Mouse (Mus musculus): ENCODE results near the gene Ano6.
A peak's percentile ranks its signal among the peaks of the same experiment; 100 is the strongest.

Gene Ano6

GRCm38 (mm10) chr15:95790529-95791071, at the start of gene Ano6:
Gene Ano6 (plus strand): TSS chr15:95790843.
- peak; percentile 94 to 95 for DNase-seq

- DNase-seq: no peak
Measured at GRCm38 (mm10) chr15:95742955-95743354, 47.7 kb upstream of the Ano6 start.

GRCm38 (mm10) chr15:95743856-95744255, 46.8 kb upstream of the Ano6 start:
- no peak for DNase-seq

DNA sequence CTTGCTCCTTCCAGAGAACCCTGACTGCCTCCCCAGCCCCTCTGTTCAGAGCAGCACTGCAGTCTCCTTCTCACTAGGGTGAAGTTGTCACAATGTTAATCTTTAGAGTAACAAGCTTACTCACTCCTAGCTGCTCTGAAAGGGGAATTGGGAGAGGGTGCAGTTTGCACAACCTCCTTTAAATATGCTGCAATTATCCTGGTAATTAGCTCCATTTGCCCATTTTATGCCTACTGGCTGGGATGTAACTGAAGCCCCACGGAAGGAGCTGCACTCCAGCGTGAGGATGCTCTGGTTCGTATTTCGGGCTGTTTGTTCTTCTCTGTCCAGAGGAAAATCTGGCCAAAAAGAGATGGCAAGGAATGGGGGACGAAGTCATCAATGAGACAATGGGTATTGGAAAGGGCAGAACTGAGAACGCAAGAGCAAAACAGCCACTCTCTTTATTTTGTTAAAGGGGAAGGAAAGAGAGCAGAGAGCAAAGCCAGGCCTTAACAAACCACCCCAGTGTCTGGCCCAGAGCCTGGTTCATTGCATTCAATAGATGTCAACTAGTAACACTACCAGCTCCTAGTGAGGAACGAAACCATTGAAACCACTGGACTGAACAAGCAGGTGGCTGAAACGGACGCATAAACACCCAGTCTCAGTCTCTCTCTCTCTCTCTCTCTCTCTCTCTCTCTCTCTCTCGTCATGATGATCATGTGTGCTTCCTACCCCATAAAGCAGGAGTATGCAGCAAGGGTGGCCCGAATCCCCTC, 45.1 kb upstream of the Ano6 start:
- DNase-seq: no peak

DNA sequence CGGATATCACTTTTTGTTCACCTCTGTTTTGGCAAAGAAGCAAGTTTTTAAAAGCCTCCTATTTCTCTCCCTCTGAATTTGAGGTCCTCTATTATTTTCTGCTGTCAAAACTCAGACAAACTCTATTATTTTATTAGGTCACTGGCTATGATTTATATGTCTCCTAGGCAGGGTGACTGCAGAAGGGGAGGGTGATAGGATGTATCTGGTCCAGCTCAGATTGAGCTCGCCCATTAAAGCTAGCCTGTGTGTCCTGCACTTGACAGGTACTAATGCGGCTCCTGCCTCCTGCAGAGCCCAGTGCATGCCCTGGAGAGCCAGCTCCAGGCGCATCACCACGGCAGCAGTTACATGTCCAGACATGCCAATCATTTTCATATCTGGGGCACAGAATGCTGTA, 44.1 kb upstream of the Ano6 start:
- DNase-seq: no peak

GRCm38 (mm10) chr15:95746955-95747931, 43.4 kb upstream of the Ano6 start:
- DNase-seq: no peak

- DNase-seq: no peak
Measured at GRCm38 (mm10) chr15:95749216-95749615, 41.4 kb upstream of the Ano6 start.

- no peak for DNase-seq
Measured at GRCm38 (mm10) chr15:95750038-95750437, 40.6 kb upstream of the Ano6 start.

GRCm38 (mm10) chr15:95751832-95752676, 38.6 kb upstream of the Ano6 start:
- no peak for DNase-seq

DNA sequence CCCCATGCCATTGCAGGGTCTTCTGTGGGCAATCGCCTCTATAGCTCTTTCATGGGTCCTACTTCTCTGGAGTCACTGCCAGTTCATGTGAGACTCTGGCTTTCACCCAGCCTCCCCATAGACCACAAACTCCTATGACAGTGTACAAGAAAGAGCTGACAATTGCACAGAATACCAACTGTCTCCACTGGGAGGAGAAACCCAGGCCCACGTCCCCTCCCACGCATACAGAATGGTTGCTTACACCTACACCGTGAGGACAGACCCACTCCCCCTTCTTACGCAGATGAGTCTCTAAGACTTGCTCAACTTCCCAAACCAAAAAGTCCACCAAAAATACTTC, 38.0 kb upstream of the Ano6 start:
- DNase-seq: no peak

DNA sequence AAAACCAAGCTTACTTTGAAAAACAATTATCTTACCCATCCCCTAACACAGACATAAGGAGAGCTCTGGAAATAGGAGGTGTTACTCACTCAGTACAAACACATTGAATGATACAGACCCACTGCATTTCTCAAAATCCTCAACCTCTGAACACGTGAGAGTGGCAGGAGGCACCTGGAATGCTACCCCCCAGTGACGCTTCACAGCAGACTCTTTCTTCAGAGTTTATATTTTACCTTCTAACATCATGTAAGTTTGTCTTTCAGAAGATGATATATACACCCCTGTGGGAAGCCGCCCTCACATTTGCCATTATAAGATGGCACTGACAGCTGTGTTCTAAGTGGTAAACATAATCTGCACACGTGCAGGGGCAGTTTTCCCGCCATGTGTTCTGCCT, 37.6 kb upstream of the Ano6 start:
- no peak for DNase-seq

DNA sequence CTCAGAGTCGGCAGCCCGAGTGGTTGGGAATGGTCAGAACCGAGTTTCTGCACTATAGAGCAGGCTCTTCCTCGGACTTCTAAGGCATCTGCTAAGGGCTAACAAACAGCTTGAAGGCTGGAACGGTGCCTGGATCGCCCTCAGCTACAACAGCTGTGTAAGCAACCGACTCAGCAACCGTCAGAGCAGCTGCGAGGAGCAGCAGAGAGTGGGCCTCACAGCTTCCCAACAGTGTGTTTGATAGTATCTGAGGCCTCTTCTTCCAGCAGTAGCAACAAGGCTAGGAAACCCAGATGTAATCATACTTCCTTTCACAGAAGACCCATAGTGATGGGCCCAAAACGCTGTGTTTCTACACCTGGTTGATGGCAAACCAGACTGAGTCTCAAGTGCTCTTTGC, 33.5 kb upstream of the Ano6 start:
- DNase-seq: no peak

DNA sequence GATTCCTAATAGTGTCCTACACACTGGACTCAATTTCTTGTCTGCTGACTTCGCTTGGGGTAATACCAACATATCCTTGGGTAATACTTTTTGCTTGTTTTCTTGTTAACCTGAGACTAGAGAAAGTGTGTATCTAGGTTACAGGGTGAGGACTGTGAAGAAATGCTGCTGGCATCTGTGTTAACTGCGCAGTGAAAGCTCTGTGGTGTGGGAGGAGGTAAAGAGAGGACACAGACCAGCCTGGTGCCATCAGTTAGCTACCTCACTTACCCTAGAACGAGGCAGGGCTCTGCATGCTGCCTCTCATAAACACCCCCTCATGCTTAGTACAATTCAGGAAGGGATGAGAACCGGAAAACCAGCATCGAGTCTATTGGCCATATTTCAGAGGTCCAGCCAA, 32.6 kb upstream of the Ano6 start:
- no peak for DNase-seq

GRCm38 (mm10) chr15:95758696-95759434, 31.8 kb upstream of the Ano6 start:
- no peak for DNase-seq

- no peak for DNase-seq
Measured at GRCm38 (mm10) chr15:95759857-95760256, 30.8 kb upstream of the Ano6 start.

- DNase-seq: no peak
Measured at GRCm38 (mm10) chr15:95761420-95761819, 29.2 kb upstream of the Ano6 start.

DNA sequence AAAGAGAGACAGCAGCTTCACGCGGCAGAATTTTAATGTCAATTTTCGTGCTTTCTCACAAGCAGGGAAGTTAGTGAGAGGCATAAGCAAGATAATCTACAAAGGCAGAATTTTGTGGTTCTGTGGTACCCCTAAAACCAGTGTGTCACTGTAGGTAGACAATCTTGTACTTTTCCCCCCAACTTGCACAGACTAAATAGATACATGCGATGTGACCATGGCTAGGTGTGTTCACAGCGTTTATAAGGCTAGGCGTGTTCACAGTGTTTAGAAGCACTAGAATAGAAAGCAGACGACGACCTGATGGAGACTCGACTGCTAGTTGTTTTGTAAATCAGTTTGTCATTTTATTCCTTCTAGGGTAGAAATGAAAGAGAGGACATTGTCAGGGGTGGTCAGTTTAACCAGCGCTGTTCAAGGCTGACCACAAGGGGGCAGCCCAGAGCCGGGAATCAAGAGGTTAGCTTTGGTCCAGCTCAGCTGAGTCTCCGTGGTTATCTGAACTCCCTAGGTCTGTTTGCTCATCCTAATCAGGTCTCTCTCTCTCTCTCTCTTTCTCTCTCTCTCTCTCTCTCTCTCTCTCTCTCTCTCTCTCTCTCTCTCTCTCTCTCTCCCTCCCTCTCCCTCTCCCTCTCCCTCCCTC, 27.9 kb upstream of the Ano6 start:
- peak; percentile 65 to 75 for DNase-seq

DNA sequence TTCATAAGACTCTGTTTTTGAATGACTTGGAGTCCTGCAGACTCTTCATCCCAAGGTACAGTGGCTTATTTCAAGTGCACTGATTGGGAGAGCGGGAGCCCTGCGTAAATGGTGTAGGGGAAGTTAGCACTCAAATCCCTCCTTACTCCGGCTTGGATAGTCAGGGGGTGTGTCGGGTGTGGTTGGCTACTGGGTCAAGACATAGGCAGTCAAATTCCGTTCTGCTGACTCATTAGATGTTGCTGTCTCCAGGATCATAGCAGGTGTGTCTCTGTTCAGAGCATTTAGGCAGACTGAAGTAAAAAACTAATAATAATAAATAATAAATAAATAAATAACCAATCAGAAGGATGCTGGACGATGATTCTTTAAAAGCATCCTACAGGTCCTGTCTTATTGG, 27.2 kb upstream of the Ano6 start:
- no peak for DNase-seq

GRCm38 (mm10) chr15:95765271-95765670, 25.4 kb upstream of the Ano6 start:
- DNase-seq: no peak

DNA sequence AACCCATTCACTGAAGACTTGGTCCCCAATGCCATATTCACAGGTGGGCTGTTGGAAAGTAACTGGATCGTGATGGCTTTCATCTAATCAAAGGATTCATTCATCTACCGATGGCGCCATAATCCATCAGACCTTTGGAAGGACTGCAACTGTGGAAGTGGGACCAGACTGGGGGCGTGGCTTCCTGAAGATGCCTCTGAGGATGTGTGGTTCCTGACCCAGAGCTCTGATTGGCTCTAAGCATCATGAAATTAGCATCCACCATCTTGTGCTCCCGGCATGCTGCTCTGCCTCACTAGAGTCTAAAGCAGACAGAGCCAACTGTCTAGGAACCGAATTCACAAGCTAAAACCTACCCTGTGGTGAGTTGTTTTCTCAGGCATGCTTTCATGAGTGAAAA, 24.7 kb upstream of the Ano6 start:
- DNase-seq: no peak

- DNase-seq: no peak
Measured at GRCm38 (mm10) chr15:95767825-95768224, 22.8 kb upstream of the Ano6 start.

- no peak for DNase-seq
Measured at GRCm38 (mm10) chr15:95768703-95769102, 21.9 kb upstream of the Ano6 start.

All from cerebellum, adult 18-20 months (tissue).